Mouse (Mus musculus): ENCODE data around the gene Jazf1. TPM values are rescaled to one million over a fixed set of nuclear protein-coding genes. Genes with fewer than 3 reads are reported as not detected.

The Jazf1 gene
- 0.42 to 1.1 TPM (median 0.54 TPM) in 3 of 4 replicates, not detected in the other for total RNA-seq (2023; ENCODE audit: inconsistent age)

DNA sequence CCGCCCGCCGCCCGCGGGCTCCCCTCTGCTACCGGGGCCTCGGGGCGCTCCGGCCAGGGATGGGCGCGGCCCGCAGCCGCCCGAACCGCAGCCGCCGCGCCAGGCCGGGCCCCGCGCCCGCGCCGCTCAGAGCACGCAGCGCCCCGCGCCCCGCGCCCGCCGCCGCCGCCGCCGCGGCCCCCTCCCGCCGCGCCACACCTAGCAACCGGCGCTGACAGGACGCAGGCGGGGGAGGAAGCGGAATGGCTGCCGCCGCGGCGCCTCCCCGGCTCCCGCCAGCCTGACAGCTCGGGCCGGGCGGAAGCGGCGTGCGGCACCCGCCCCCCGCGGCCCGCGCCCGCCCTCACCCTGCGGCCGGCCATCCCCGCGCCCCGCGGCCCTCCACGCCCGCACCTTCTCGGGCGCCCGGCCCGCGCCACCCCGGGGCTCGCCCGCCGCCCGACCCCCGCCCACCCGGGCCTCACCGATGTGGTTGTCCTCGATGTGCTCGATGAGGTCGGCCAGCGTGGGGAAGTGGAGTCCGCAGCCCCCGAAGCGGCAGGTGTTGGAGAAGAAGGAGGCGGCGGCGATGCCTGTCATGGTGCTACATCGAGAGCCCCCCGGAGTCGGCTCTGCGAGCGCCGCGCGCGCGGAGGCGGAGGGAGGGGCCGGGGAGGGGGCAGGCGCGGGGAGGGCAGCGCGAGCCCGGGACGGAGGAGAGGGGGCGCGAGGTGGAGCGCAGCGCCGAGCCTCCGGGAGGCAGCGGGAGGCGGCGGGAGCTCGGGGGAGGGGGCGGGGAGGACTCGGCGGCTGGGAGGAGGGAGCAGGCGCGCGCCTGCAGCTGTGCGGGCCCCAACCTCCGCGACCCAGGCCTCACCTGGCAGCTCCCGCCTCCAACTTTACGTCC is at the start of gene Jazf1:
Gene Jazf1, minus strand, starts transcription at position 643 of the 886 bp plus-strand sequence.

Other genes with a start within 250 kb of the Jazf1 start
- 0.36 to 0.45 TPM in 2 of 4 replicates, not detected in the others for gene Creb5, start 218.6 kb upstream of the Jazf1 start, total RNA-seq (2023; ENCODE audit: inconsistent age)